Mouse (Mus musculus): ENCODE measurements at regions not wholly inside any gene's neighbourhood (a gene's known extent, or its start where the extent isn't known, plus 50 kb on each side); places are given as distances from the start of the nearest gene placed in this dataset.
A peak's percentile ranks its signal among the peaks of the same experiment; 100 is the strongest.

- DNase-seq (ENCODE audit: low read depth, low spot score): no peak
Measured at GRCm38 (mm10) chr14:24550763-24551471, 64.0 kb downstream of the Rps24 start.

GRCm38 (mm10) chr14:24551472-24551783 lies 64.5 kb downstream of the Rps24 start:
- no peak for DNase-seq (ENCODE audit: low read depth, low spot score)

- no peak for DNase-seq (ENCODE audit: low read depth, low spot score)
Measured at GRCm38 (mm10) chr14:24564801-24565624, 78.1 kb downstream of the Rps24 start.

GRCm38 (mm10) chr14:24565718-24566322 lies 78.9 kb downstream of the Rps24 start:
- DNase-seq (ENCODE audit: low read depth, low spot score): no peak

- no peak for DNase-seq (ENCODE audit: low read depth, low spot score)
Measured at GRCm38 (mm10) chr14:24575111-24575510, 88.2 kb downstream of the Rps24 start.

GRCm38 (mm10) chr14:24578535-24579111 lies 91.7 kb downstream of the Rps24 start:
- peak; percentile 85 for DNase-seq (ENCODE audit: low read depth, low spot score)

GRCm38 (mm10) chr14:24579153-24579795 lies 92.3 kb downstream of the Rps24 start:
- DNase-seq (ENCODE audit: low read depth, low spot score): no peak

- DNase-seq (ENCODE audit: low read depth, low spot score): no peak
Measured at GRCm38 (mm10) chr14:24586133-24586908, 99.4 kb downstream of the Rps24 start.

GRCm38 (mm10) chr14:24586982-24587672 lies 100.2 kb downstream of the Rps24 start:
- no peak for DNase-seq (ENCODE audit: low read depth, low spot score)

- no peak for DNase-seq (ENCODE audit: low read depth, low spot score)
Measured at GRCm38 (mm10) chr14:24588041-24588440, 101.1 kb downstream of the Rps24 start.

GRCm38 (mm10) chr14:24606444-24607173 lies 119.7 kb downstream of the Rps24 start:
- DNase-seq (ENCODE audit: low read depth, low spot score): no peak

GRCm38 (mm10) chr14:24608356-24608755 lies 121.4 kb downstream of the Rps24 start:
- DNase-seq (ENCODE audit: low read depth, low spot score): no peak

- DNase-seq (ENCODE audit: low read depth, low spot score): no peak
Measured at GRCm38 (mm10) chr14:24612254-24612995, 125.5 kb downstream of the Rps24 start.

- no peak for DNase-seq (ENCODE audit: low read depth, low spot score)
Measured at GRCm38 (mm10) chr14:24615776-24616175, 128.9 kb downstream of the Rps24 start.

- DNase-seq (ENCODE audit: low read depth, low spot score): no peak
Measured at GRCm38 (mm10) chr14:24616306-24617125, 129.6 kb downstream of the Rps24 start.

GRCm38 (mm10) chr14:24617126-24617375 lies 130.1 kb downstream of the Rps24 start:
- no peak for DNase-seq (ENCODE audit: low read depth, low spot score)

- peak; percentile 74 for DNase-seq (ENCODE audit: low read depth, low spot score)
Measured at GRCm38 (mm10) chr14:24617393-24617861, 130.5 kb downstream of the Rps24 start.

Measured in brain, embryonic 18.5 days (tissue).